31 mouse cellular contexts compared by ENCODE assay signal in genomic region chr8:127936792-127937435, GRCm38 (mm10).
DNase-seq lines count a peak whose midpoint lies in the region; ATAC-seq and TF ChIP-seq lines count a peak whose summit lies in the region.
"Had no signal": no experiment of that assay in that cellular context is flagged by ENCODE, and none has a peak within 500 bp of the region (broad histone marks: within the 10 kb centered on the region; RNA-seq: fewer than 3 reads in every experiment).

No protein-coding gene starts in this region.

- intact Hi-C loops in left cerebral cortex, postnatal 25 days (cut with DNase I), result no loop called here
- intact Hi-C loops in left cerebral cortex, postnatal 36 days (cut with DNase I), result no loop called here

- H3K36me3 ChIP-seq in heart, embryonic 12.5 days, result no peaks in the 10 kb centered on the region
- H3K36me3 ChIP-seq in forebrain, postnatal 0 days (ENCODE audit: insufficient read depth), result no peaks in the 10 kb centered on the region
- H3K36me3 ChIP-seq: G1E; hindbrain, embryonic 13.5 days; limb, embryonic 10.5 days; limb, embryonic 15.5 days; midbrain, embryonic 15.5 days; neural tube, embryonic 15.5 days; stomach, embryonic 15.5 days had no signal

- no peak overlapping the region for H3K27ac ChIP-seq in heart, embryonic 12.5 days (ENCODE audit: poor library complexity, severe bottlenecking)
- no peak overlapping the region for H3K27ac ChIP-seq in forebrain, postnatal 0 days (ENCODE audit: low read depth, low read length)
- H3K27ac ChIP-seq: hindbrain, embryonic 13.5 days; limb, embryonic 10.5 days; limb, embryonic 15.5 days; liver, embryonic 14.5 days; midbrain, embryonic 15.5 days; neural tube, embryonic 15.5 days; stomach, embryonic 15.5 days had no signal

- no peak overlapping the region for H3K4me3 ChIP-seq in heart, embryonic 12.5 days
- no peak overlapping the region for H3K4me3 ChIP-seq in forebrain, postnatal 0 days (ENCODE audit: low read depth, low read length)
- H3K4me3 ChIP-seq: erythroblast, embryonic 14.5 days; hindbrain, embryonic 13.5 days; limb, embryonic 10.5 days; limb, embryonic 15.5 days; midbrain, embryonic 15.5 days; neural tube, embryonic 15.5 days; stomach, embryonic 15.5 days had no signal

- ATAC-seq in heart, embryonic 12.5 days (ENCODE audit: insufficient number of reproducible peaks, low FRiP score), result no peak
- no peak for ATAC-seq in forebrain, postnatal 0 days
- ATAC-seq: inflammation-experienced regulatory T-cells, adult 6 months; midbrain, embryonic 15.5 days had no signal

- H3K9ac ChIP-seq in heart, embryonic 12.5 days, result no peak overlapping the region
- H3K9ac ChIP-seq in forebrain, postnatal 0 days, result no peak overlapping the region
- H3K9ac ChIP-seq: hindbrain, embryonic 13.5 days; limb, embryonic 15.5 days; liver, embryonic 14.5 days; lung, embryonic 14.5 days; midbrain, embryonic 15.5 days; neural tube, embryonic 15.5 days; stomach, embryonic 15.5 days had no signal

- peaks cover 15% of the 10 kb centered on the region for H3K4me1 ChIP-seq in heart, embryonic 12.5 days (replicated peaks)
- peaks cover 17% of the 10 kb centered on the region for H3K4me1 ChIP-seq in forebrain, postnatal 0 days (ENCODE audit: insufficient read depth)
- H3K4me1 ChIP-seq: limb, embryonic 15.5 days; stomach, embryonic 15.5 days had no signal

- H3K9me3 ChIP-seq in heart, embryonic 12.5 days (replicated peaks), result no peaks in the 10 kb centered on the region
- no peaks in the 10 kb centered on the region for H3K9me3 ChIP-seq in forebrain, postnatal 0 days (ENCODE audit: low read length)
- H3K9me3 ChIP-seq: hindbrain, embryonic 13.5 days; limb, embryonic 10.5 days; limb, embryonic 15.5 days; midbrain, embryonic 15.5 days; neural tube, embryonic 15.5 days; stomach, embryonic 15.5 days had no signal

- peak; percentile 22 for DNase-seq in heart, adult 11 months
- DNase-seq in left cerebral cortex, postnatal 25 days (ENCODE audit: low spot score in 2 of 2), result peak; percentile 18 to 26
- no peak for DNase-seq in left cerebral cortex, postnatal 36 days (ENCODE audit: low spot score in 2 of 2)
- DNase-seq in forebrain, postnatal 0 days, result peak; percentile 69
- DNase-seq in liver, result no peak
- no peak for DNase-seq in urinary bladder, adult 18-20 months (ENCODE audit: low spot score in 2 of 2)
- DNase-seq: adrenal gland, adult 8-10 months; cerebellum, adult 18-20 months; cerebellum, postnatal 10 days; gastrocnemius, postnatal 25 days; heart, adult 18-20 months; heart, postnatal 4 days; kidney, adult 11 months; kidney, postnatal 14 days; lung, embryonic 14.5 days; lung, postnatal 14 days; retina, postnatal 1 day; right cerebral cortex, postnatal 14 days; thymus, postnatal 14 days had no signal

- H3K4me2 ChIP-seq in heart, embryonic 12.5 days, result no peak overlapping the region
- H3K4me2 ChIP-seq in forebrain, postnatal 0 days (ENCODE audit: low read depth), result no peak overlapping the region
- H3K4me2 ChIP-seq: heart, embryonic 11.5 days; hindbrain, embryonic 13.5 days; limb, embryonic 15.5 days; lung, embryonic 14.5 days; midbrain, embryonic 15.5 days; neural tube, embryonic 15.5 days; stomach, embryonic 15.5 days had no signal

- WGBS in heart, embryonic 12.5 days, result 80% methylated on average over 6 of the region's 6 CpGs
- 37% methylated on average over 6 of the region's 6 CpGs for WGBS in forebrain, postnatal 0 days

- TF ChIP-seq CTCF in forebrain, postnatal 0 days (IDR thresholded peaks at IDR 0.05; ENCODE audit: low read depth), result no peak

- no peaks in the 10 kb centered on the region for H3K27me3 ChIP-seq in heart, embryonic 12.5 days (replicated peaks)
- no peaks in the 10 kb centered on the region for H3K27me3 ChIP-seq in forebrain, postnatal 0 days (ENCODE audit: insufficient read depth, low read length)
- H3K27me3 ChIP-seq: hindbrain, embryonic 13.5 days; limb, embryonic 15.5 days; midbrain, embryonic 15.5 days; neural tube, embryonic 15.5 days; stomach, embryonic 15.5 days had no signal

Comparison
In these comparisons a context has a peak if more than half of its experiments do, and no peak if none do; other contexts are left out.
1. DNase-seq: peak in heart, adult 11 months (single experiment), left cerebral cortex, postnatal 25 days (2 of 2) and forebrain, postnatal 0 days (single experiment); none in left cerebral cortex, postnatal 36 days (0 of 2), liver (single experiment) and urinary bladder, adult 18-20 months (0 of 2).